Mouse (Mus musculus): ENCODE data around the gene Soga1. TPM values are rescaled to one million over a fixed set of nuclear protein-coding genes. Genes with fewer than 3 reads are reported as not detected.
A peak's percentile ranks its signal among the peaks of the same experiment; 100 is the strongest.

Gene Soga1
- total RNA-seq, 2 experiments from 2014 or later, result 36.9 to 39.8 TPM

- DNase-seq, result no peak
Measured at GRCm38 (mm10) chr2:157035371-157035770, 43.7 kb downstream of the Soga1 start.

- peak; percentile 92 for DNase-seq
Measured at GRCm38 (mm10) chr2:157030804-157031203, 48.2 kb downstream of the Soga1 start.

- no peak for DNase-seq
Measured at GRCm38 (mm10) chr2:157028261-157028660, 50.8 kb downstream of the Soga1 start.

GRCm38 (mm10) chr2:157027106-157028008 lies 51.7 kb downstream of the Soga1 start:
- peak; percentile 76 for DNase-seq

GRCm38 (mm10) chr2:157021156-157021555 lies 57.9 kb downstream of the Soga1 start:
- no peak for DNase-seq

GRCm38 (mm10) chr2:157019228-157019627 lies 59.8 kb downstream of the Soga1 start:
- no peak for DNase-seq

- DNase-seq, result peak; percentile 40
Measured at GRCm38 (mm10) chr2:157016529-157017270, 62.4 kb downstream of the Soga1 start.

- DNase-seq, result no peak
Measured at GRCm38 (mm10) chr2:157012341-157012740, 66.7 kb downstream of the Soga1 start.

GRCm38 (mm10) chr2:157010634-157011310 lies 68.3 kb downstream of the Soga1 start:
- DNase-seq, result no peak

- DNase-seq, result no peak
Measured at GRCm38 (mm10) chr2:157010121-157010520, 68.9 kb downstream of the Soga1 start.

- DNase-seq, result no peak
Measured at GRCm38 (mm10) chr2:157008509-157008908, 70.5 kb downstream of the Soga1 start.

GRCm38 (mm10) chr2:157007234-157007596 lies 71.8 kb downstream of the Soga1 start:
- DNase-seq, result no peak

GRCm38 (mm10) chr2:157006511-157007233 lies 72.4 kb downstream of the Soga1 start, which contains the start of gene Dsn1:
Dsn1 (minus strand) TSS chr2:157007154.
- peak; percentile 93 for DNase-seq

GRCm38 (mm10) chr2:157002321-157002720 lies 76.7 kb downstream of the Soga1 start:
- DNase-seq, result no peak

GRCm38 (mm10) chr2:156998263-156998662 lies 80.8 kb downstream of the Soga1 start:
- DNase-seq, result no peak

- DNase-seq, result peak; percentile 41
Measured at GRCm38 (mm10) chr2:156996576-156996975, 82.5 kb downstream of the Soga1 start.

- peak; percentile 97 for DNase-seq
Measured at GRCm38 (mm10) chr2:156991470-156992319, 87.4 kb downstream of the Soga1 start, which contains the start of gene Ndrg3. Ndrg3 (minus strand) TSS chr2:156992056.

GRCm38 (mm10) chr2:156990727-156991431 lies 88.2 kb downstream of the Soga1 start:
- DNase-seq, result peak; percentile 12

GRCm38 (mm10) chr2:156987316-156987715 lies 91.7 kb downstream of the Soga1 start:
- no peak for DNase-seq

- DNase-seq, result no peak
Measured at GRCm38 (mm10) chr2:156982864-156983263, 96.2 kb downstream of the Soga1 start.
